Mouse (Mus musculus) liver, embryonic 16.5 days (tissue): ENCODE results near the gene Maml1. TPM values are rescaled to one million over a fixed set of nuclear protein-coding genes. Genes with fewer than 3 reads are reported as not detected.

Experiments used
- ATAC-seq: fragments of 200-750 bp; cut with Nextera tagmentation; 2 replicates; pipeline ENCODE4 v1.8.0; 2017; ENCODE audit warnings: low read depth, mild to moderate bottlenecking, moderate number of reproducible peaks, moderate library complexity
- H3K27ac ChIP-seq: fragments of 300-500 bp; sonication (generic); 2 replicates; pipeline ENCODE4 v1.5.1; 2014; ENCODE audit warnings: mild to moderate bottlenecking, low read length
- H3K27me3 ChIP-seq: fragments of 300-500 bp; sonication (generic); 2 replicates; pipeline ENCODE4 v1.6.1; 2014; ENCODE audit warnings: low read depth, low read length, mixed read lengths; ENCODE audit not compliant: control insufficient read depth, insufficient read depth
- H3K36me3 ChIP-seq: fragments of 300-500 bp; sonication (generic); 2 replicates; pipeline ENCODE4 v1.6.1; 2014; ENCODE audit warnings: mild to moderate bottlenecking; ENCODE audit not compliant: control insufficient read depth, insufficient read depth
- H3K4me1 ChIP-seq: fragments of 300-500 bp; sonication (generic); 2 replicates; pipeline ENCODE4 v1.6.1; 2014; ENCODE audit warnings: low read depth, low read length, mixed read lengths; ENCODE audit not compliant: control insufficient read depth
- H3K4me2 ChIP-seq: fragments of 300-500 bp; sonication (generic); 2 replicates; pipeline ENCODE4 v1.6.1; 2014; ENCODE audit warnings: low read depth, low read length, mixed read lengths
- H3K4me3 ChIP-seq: fragments of 300-500 bp; sonication (generic); 2 replicates; pipeline ENCODE4 v1.5.1; 2014; ENCODE audit warnings: low read depth, mild to moderate bottlenecking, low read length
- H3K9ac ChIP-seq: fragments of 300-500 bp; sonication (generic); 2 replicates; pipeline ENCODE4 v1.6.1; 2014; ENCODE audit warnings: low read depth, low read length
- H3K9me3 ChIP-seq: fragments of 300-500 bp; sonication (generic); replicated peaks from 2 replicates; pipeline ENCODE4 v1.6.1; 2016; ENCODE audit warnings: low read length; ENCODE audit not compliant: control insufficient read depth
- WGBS: fragments of 180-500 bp; shearing (Covaris S2); extraction: QIAGEN DNeasy Blood & Tissue Kit; methylation state at CpG from one replicate; pipeline ENCODE4 v1.1.7; 2014; ENCODE audit not compliant: insufficient replicate concordance; 5-methylcytosine and 5-hydroxymethylcytosine counted together
- polyA plus RNA-seq: library from polyadenylated mRNA; unstranded; fragments of >200 nt; fragmentation: Nextera tagmentation; extraction: Ambion mirVana; gene quantifications from 2 replicates; pipeline ENCODE4 v1.2.1, GENCODE M21; 2015

The Maml1 gene
- polyA plus RNA-seq, 1 experiment from 2014 or later = 1.3 TPM

GRCm38 (mm10) chr11:50256615-50257014 is 35.5 kb downstream of the Maml1 start:
- no peak overlapping the region for H3K4me3 ChIP-seq
- no peak overlapping the region for H3K27ac ChIP-seq
- H3K9me3 ChIP-seq = no peaks in the 10 kb centered on the region
- H3K4me2 ChIP-seq = no peak overlapping the region
- H3K9ac ChIP-seq = no peak overlapping the region
- 55% methylated on average over 7 of the region's 7 CpGs for WGBS
- no peaks in the 10 kb centered on the region for H3K4me1 ChIP-seq
- H3K36me3 ChIP-seq = peaks cover 18% of the 10 kb centered on the region
- H3K27me3 ChIP-seq = no peaks in the 10 kb centered on the region
- no peak for ATAC-seq

- no peak for ATAC-seq
- Histone ChIP-seq H3K4me3 (no peak overlapping the region), H3K4me2 (no peak overlapping the region), H3K9ac (no peak overlapping the region), H3K9me3 (no peaks in the 10 kb centered on the region), H3K27ac (no peak overlapping the region), H3K27me3 (no peaks in the 10 kb centered on the region), H3K36me3 (peaks cover 15% of the 10 kb centered on the region), H3K4me1 (no peaks in the 10 kb centered on the region)
- WGBS = 84% methylated on average over 12 of the region's 12 CpGs
Measured at GRCm38 (mm10) chr11:50254010-50254580, 38.0 kb downstream of the Maml1 start.

- 65% methylated on average over 1 of the region's 1 CpGs for WGBS
- Histone ChIP-seq H3K4me3 (no peak overlapping the region), H3K9me3 (no peaks in the 10 kb centered on the region), H3K9ac (no peak overlapping the region), H3K4me1 (no peaks in the 10 kb centered on the region), H3K27me3 (no peaks in the 10 kb centered on the region), H3K36me3 (peaks cover 12% of the 10 kb centered on the region), H3K27ac (no peak overlapping the region), H3K4me2 (no peak overlapping the region)
- ATAC-seq = no peak
Measured at GRCm38 (mm10) chr11:50253393-50253792, 38.7 kb downstream of the Maml1 start.

- Histone ChIP-seq H3K9ac (no peak overlapping the region), H3K27ac (no peak overlapping the region), H3K27me3 (no peaks in the 10 kb centered on the region), H3K4me2 (no peak overlapping the region), H3K36me3 (peaks cover 5% of the 10 kb centered on the region), H3K4me3 (no peak overlapping the region), H3K4me1 (no peaks in the 10 kb centered on the region), H3K9me3 (no peaks in the 10 kb centered on the region)
- 68% methylated on average over 11 of the region's 11 CpGs for WGBS
- ATAC-seq = no peak
Measured at GRCm38 (mm10) chr11:50252684-50253265, 39.3 kb downstream of the Maml1 start.

- whole genome bisulfite sequencing = 54% methylated on average over 3 of the region's 3 CpGs
- H3K9ac ChIP-seq = no peak overlapping the region
- H3K36me3 ChIP-seq = 0 out of 2 replicates have a peak, but pooled peaks cover 4% of the 10 kb centered on the region
- ATAC-seq = no peak
- no peak overlapping the region for H3K4me3 ChIP-seq
- no peaks in the 10 kb centered on the region for H3K27me3 ChIP-seq
- no peaks in the 10 kb centered on the region for H3K9me3 ChIP-seq
- H3K27ac ChIP-seq = no peak overlapping the region
- no peak overlapping the region for H3K4me2 ChIP-seq
- no peaks in the 10 kb centered on the region for H3K4me1 ChIP-seq
Measured at GRCm38 (mm10) chr11:50252166-50252565, 39.9 kb downstream of the Maml1 start.

GRCm38 (mm10) chr11:50248473-50249171 is 43.5 kb downstream of the Maml1 start:
- Histone ChIP-seq H3K4me3 (no peak overlapping the region), H3K4me2 (no peak overlapping the region), H3K36me3 (no peaks in the 10 kb centered on the region), H3K9ac (no peak overlapping the region), H3K27ac (no peak overlapping the region), H3K27me3 (no peaks in the 10 kb centered on the region), H3K9me3 (no peaks in the 10 kb centered on the region), H3K4me1 (no peaks in the 10 kb centered on the region)
- 71% methylated on average over 7 of the region's 7 CpGs for WGBS
- no peak for ATAC-seq

GRCm38 (mm10) chr11:50245269-50245668 is 46.8 kb downstream of the Maml1 start:
- no peak overlapping the region for H3K27ac ChIP-seq
- peaks cover 4% of the 10 kb centered on the region; the same call in 1 of the 2 replicates for H3K4me1 ChIP-seq
- WGBS = 61% methylated on average over 5 of the region's 5 CpGs
- H3K27me3 ChIP-seq = no peaks in the 10 kb centered on the region
- no peak overlapping the region for H3K9ac ChIP-seq
- H3K9me3 ChIP-seq = no peaks in the 10 kb centered on the region
- no peak; the same call in 1 of the 2 replicates for ATAC-seq
- no peaks in the 10 kb centered on the region for H3K36me3 ChIP-seq
- H3K4me3 ChIP-seq = no peak overlapping the region
- no peak overlapping the region for H3K4me2 ChIP-seq

GRCm38 (mm10) chr11:50243926-50244325 is 48.2 kb downstream of the Maml1 start:
- no peak overlapping the region for H3K4me3 ChIP-seq
- ATAC-seq = no peak
- no peaks in the 10 kb centered on the region for H3K9me3 ChIP-seq
- no peaks in the 10 kb centered on the region for H3K36me3 ChIP-seq
- H3K27me3 ChIP-seq = no peaks in the 10 kb centered on the region
- H3K4me1 ChIP-seq = peaks cover 4% of the 10 kb centered on the region; the same call in 1 of the 2 replicates
- no peak overlapping the region for H3K27ac ChIP-seq
- no peak overlapping the region for H3K4me2 ChIP-seq
- 41% methylated on average over 6 of the region's 6 CpGs for WGBS
- no peak overlapping the region for H3K9ac ChIP-seq
